Mouse (Mus musculus): Measurements from ENCODE around the gene Per3.

DNA sequence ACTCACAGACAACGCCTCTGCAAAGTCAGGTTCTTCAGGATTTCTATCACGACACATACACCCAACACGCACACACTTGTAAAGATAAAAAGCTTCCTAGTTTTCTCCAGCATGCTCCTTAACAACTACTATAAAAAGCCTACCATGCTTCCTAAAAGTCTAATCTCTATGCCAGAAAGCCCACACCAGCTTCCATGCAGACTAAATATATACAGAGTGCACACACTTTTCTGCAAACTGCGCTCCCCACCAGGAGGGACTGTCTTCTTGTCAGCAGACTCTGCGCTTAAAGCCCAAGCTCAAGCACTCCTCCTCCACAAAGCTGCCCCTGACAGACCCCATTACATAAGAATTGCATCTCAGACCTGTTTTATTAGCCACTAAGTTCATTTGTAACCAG, 3.0 kb downstream of the Per3 start:
- TF ChIP-seq CTCF (IDR thresholded peaks at IDR 0.05; ENCODE audit: borderline replicate concordance, insufficient read depth, low read length): no peak
- no peak for TF ChIP-seq POLR2A (IDR thresholded peaks at IDR 0.05; ENCODE audit: low read depth, low read length)
